Mouse (Mus musculus) cerebellum, adult 18-20 months (tissue): ENCODE data around the gene Gm8024.
"Not testable (repeated sequence)": the region's sequence is repeated elsewhere in the genome, so short reads cannot be mapped to it uniquely, and the experiment has no call there.

Experiments
- DNase-seq, 2 experiments: peaks; one replicate each; pipeline ENCODE4 v3.0.0; 2021

Gene Gm8024

DNA sequence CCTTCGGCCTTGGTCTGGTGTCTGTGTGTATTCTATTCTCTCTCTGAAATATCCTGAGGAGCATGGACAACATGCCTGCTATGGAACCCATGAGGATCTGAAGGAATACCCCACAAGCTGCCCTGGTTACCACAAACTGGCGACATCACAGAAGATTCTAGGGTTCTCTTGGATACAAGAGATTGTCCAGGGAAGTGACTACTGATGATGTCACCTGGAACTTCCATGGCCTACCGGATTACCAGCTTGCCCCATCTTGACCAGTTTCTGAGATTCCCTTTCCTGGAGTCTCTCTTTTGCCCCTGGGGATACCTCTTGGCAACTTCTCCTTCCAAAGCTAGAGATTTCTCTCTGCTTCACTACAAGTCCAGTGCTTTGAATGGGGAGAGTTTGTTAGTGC, at the start of gene Gm8024:
TSS of gene Gm8024 (minus strand) at position 101 of the 400 bp plus-strand sequence.
- DNase-seq, result not testable (repeated sequence)

DNA sequence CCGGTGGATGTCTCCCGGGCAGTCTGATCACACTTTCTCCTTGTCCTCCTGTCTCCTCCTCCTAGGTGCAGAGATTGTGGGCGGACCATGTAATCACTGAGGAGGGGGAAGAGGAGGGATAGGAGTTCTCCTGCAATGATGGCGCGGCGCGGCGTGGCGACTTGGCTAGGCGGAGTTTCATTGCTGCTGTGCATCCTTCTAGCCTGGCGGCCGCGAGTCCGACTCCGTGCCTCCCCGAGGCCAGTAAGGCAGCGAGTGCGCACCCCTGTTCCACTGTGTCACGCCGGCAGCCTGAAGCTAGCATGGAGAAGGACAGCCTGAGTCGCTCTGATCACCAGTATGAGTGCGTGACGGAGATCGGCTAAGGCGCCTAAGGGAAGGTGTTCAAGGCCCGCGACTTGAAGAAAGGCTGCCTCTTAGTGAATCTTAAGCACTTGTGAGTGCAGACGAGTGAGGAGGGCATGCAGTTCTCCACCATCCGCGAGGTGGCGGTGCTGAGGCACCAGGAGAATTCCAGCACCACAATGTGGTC, 19.2 kb upstream of the Gm8024 start:
- not testable (repeated sequence) for DNase-seq

DNA sequence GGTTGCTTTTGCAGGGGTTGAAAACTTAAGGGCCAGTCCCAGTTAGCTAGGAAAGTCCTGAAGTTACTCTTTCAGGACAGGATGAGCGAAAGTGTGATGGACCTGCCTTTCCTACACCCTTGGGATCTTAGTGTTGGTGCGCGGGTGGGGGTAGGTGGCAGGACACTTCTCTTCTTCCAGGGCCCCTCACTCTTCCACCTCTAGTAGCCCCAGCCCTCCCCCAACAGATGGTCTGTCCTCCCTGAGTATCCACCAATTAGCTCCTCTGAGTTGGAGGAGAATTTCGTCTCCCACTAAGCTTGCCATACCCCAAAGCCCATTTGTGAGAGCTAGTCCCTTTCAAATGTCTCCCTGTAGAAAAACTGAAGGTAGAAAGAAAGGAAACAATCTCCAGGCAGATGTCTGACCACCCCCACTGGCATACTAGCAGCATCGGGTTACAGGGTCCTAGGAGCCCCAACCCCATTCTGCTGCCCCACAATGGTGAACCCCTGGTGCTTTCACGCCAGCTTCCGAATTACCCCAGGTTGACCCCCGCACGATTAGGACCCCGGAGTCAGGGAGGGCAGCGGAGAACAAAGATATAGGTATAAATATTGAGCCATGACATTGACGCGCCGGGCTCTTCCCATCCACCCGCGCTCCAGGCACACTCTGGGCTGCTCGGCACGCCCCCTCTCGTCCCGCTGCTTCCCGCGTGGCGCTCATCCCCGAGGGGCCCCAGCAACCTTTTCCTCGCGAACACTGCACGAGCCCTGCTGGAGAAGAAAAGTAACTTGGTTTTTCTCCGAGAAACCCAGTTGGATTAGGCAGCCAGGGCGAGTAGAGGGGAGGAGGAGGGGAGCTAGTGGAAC, 18.5 kb upstream of the Gm8024 start:
- DNase-seq, result not testable (repeated sequence)

DNA sequence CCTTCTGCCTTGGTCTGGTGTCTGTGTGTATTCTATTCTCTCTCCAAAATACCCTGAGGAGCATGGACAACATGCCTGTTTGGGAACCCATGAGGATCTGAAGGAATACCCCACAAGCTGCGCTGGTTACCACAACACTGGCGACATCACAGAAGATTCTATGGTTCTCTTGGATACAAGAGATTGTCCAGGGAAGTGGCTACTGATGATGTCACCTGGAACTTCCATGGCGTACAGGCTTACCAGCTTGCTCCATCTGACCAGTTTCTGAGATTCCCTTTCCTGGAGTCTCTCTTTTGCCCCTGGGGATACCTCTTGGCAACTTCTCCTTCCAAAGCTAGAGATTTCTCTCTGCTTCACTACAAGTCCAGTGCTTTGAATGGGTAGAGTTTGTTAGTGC, 21.8 kb downstream of the Gm8024 start, which contains the start of gene Gm8020:
TSS of gene Gm8020 (minus strand) at position 101 of the 400 bp plus-strand sequence.
- DNase-seq, result not testable (repeated sequence)
